9 mouse cellular contexts compared by ENCODE assay signal in the genomic region with DNA sequence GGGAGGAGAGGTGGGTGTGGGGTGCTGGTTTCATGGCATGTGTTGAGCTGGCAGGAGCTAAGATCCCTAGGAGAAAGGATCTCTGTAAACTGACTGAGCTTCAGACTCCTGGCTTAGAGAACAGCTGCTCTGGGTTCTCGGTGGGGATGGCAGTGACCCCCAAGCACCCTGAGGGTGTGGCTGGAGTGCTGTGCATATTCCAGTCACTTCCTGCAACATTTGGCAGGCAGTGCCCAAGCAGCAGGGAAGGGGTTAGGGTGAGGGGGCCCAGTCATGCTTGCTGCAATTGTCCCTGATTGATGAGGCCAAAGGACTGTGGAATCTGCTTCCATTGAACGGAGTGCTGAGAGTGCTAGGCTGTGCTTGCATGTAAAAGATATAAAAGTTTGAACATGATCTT.
A peak's percentile ranks its signal among the peaks of the same experiment; 100 is the strongest.
DNase-seq lines count a peak whose midpoint lies in the region; ATAC-seq and TF ChIP-seq lines count a peak whose summit lies in the region.
"Had no signal": no experiment of that assay in that cellular context is flagged by ENCODE, and none has a peak within 500 bp of the region (broad histone marks: within the 10 kb centered on the region; RNA-seq: fewer than 3 reads in every experiment).

No protein-coding gene starts in this region.

- no peaks in the 10 kb centered on the region for H3K9me3 ChIP-seq in heart, embryonic 10.5 days
- no peaks in the 10 kb centered on the region for H3K9me3 ChIP-seq in embryonic facial prominence, embryonic 15.5 days (replicated peaks)
- H3K9me3 ChIP-seq in hindbrain, postnatal 0 days (ENCODE audit: low read length), result no peaks in the 10 kb centered on the region
- H3K9me3 ChIP-seq in neural tube, embryonic 11.5 days (ENCODE audit: control insufficient read depth, low read length), result no peaks in the 10 kb centered on the region
- H3K9me3 ChIP-seq: liver, embryonic 15.5 days had no signal

- 0 out of 2 replicates have a peak, but pooled peaks have one; percentile 39 for ATAC-seq in embryonic facial prominence, embryonic 15.5 days (ENCODE audit: insufficient number of reproducible peaks, low FRiP score, low TSS enrichment, low read depth)
- peak; percentile 79 for ATAC-seq in hindbrain, postnatal 0 days
- ATAC-seq in neural tube, embryonic 11.5 days (ENCODE audit: insufficient read depth, low FRiP score, low TSS enrichment), result peak; percentile 80

- no peak overlapping the region for H3K4me3 ChIP-seq in heart, embryonic 10.5 days
- no peak overlapping the region for H3K4me3 ChIP-seq in embryonic facial prominence, embryonic 15.5 days (replicated peaks)
- no peak overlapping the region for H3K4me3 ChIP-seq in hindbrain, postnatal 0 days (ENCODE audit: low read length)
- no peak overlapping the region for H3K4me3 ChIP-seq in neural tube, embryonic 11.5 days (ENCODE audit: low read depth, low read length)
- H3K4me3 ChIP-seq: liver, embryonic 15.5 days had no signal

- H3K36me3 ChIP-seq in heart, embryonic 10.5 days, result no peaks in the 10 kb centered on the region
- no peaks in the 10 kb centered on the region for H3K36me3 ChIP-seq in embryonic facial prominence, embryonic 15.5 days
- no peaks in the 10 kb centered on the region for H3K36me3 ChIP-seq in hindbrain, postnatal 0 days (ENCODE audit: insufficient read depth, low read length)
- H3K36me3 ChIP-seq in neural tube, embryonic 11.5 days (ENCODE audit: control insufficient read depth, insufficient read depth, low read length), result no peaks in the 10 kb centered on the region
- H3K36me3 ChIP-seq: liver, embryonic 15.5 days had no signal

- H3K4me1 ChIP-seq in heart, embryonic 10.5 days, result peaks cover 5% of the 10 kb centered on the region
- peaks cover 24% of the 10 kb centered on the region for H3K4me1 ChIP-seq in embryonic facial prominence, embryonic 15.5 days
- no peaks in the 10 kb centered on the region for H3K4me1 ChIP-seq in hindbrain, postnatal 0 days (ENCODE audit: insufficient read depth, low read length)
- peaks cover 25% of the 10 kb centered on the region for H3K4me1 ChIP-seq in neural tube, embryonic 11.5 days (ENCODE audit: control insufficient read depth, insufficient read depth, low read length)
- H3K4me1 ChIP-seq: liver, embryonic 15.5 days had no signal

- no peak overlapping the region for H3K9ac ChIP-seq in embryonic facial prominence, embryonic 15.5 days
- H3K9ac ChIP-seq in hindbrain, postnatal 0 days (replicated peaks; ENCODE audit: low read length), result no peak overlapping the region
- no peak overlapping the region for H3K9ac ChIP-seq in neural tube, embryonic 11.5 days (ENCODE audit: low read length)
- H3K9ac ChIP-seq: liver, embryonic 15.5 days had no signal

- H3K4me2 ChIP-seq in embryonic facial prominence, embryonic 15.5 days (replicated peaks), result no peak overlapping the region
- H3K4me2 ChIP-seq in hindbrain, postnatal 0 days (ENCODE audit: low read depth, low read length), result 0 out of 2 replicates have a peak overlapping the region, but pooled peaks have one; percentile 7
- H3K4me2 ChIP-seq in neural tube, embryonic 11.5 days (ENCODE audit: low read depth), result no peak overlapping the region
- H3K4me2 ChIP-seq: liver, embryonic 15.5 days had no signal

- no peak overlapping the region for H3K27ac ChIP-seq in heart, embryonic 10.5 days
- no peak overlapping the region; the same call in 1 of the 2 replicates for H3K27ac ChIP-seq in embryonic facial prominence, embryonic 15.5 days (replicated peaks)
- no peak overlapping the region for H3K27ac ChIP-seq in hindbrain, postnatal 0 days
- no peak overlapping the region for H3K27ac ChIP-seq in neural tube, embryonic 11.5 days (ENCODE audit: low read depth, low read length)
- H3K27ac ChIP-seq: liver, embryonic 15.5 days had no signal

- 22% methylated on average over 2 of the region's 2 CpGs for WGBS in heart, embryonic 10.5 days
- 11% methylated on average over 2 of the region's 2 CpGs for WGBS in embryonic facial prominence, embryonic 15.5 days
- WGBS in hindbrain, postnatal 0 days, result 18% methylated on average over 2 of the region's 2 CpGs
- WGBS in neural tube, embryonic 11.5 days, result 0% methylated on average over 2 of the region's 2 CpGs

- TF ChIP-seq CTCF in hindbrain, postnatal 0 days (IDR thresholded peaks at IDR 0.05; ENCODE audit: low read depth), result no peak

- H3K27me3 ChIP-seq in heart, embryonic 10.5 days (ENCODE audit: insufficient read depth, poor library complexity, severe bottlenecking), result no peaks in the 10 kb centered on the region
- H3K27me3 ChIP-seq in embryonic facial prominence, embryonic 15.5 days, result no peaks in the 10 kb centered on the region
- no peaks in the 10 kb centered on the region for H3K27me3 ChIP-seq in hindbrain, postnatal 0 days (ENCODE audit: insufficient read depth, low read length)
- H3K27me3 ChIP-seq in neural tube, embryonic 11.5 days (ENCODE audit: control insufficient read depth, insufficient read depth, low read length), result no peaks in the 10 kb centered on the region
- H3K27me3 ChIP-seq: liver, embryonic 15.5 days had no signal

- DNase-seq in heart, adult 11 months, result peak; percentile 33
- DNase-seq in heart, embryonic 10.5 days (ENCODE audit: low spot score), result no peak
- peak; percentile 71 for DNase-seq in hindbrain, postnatal 0 days (ENCODE audit: low spot score)
- DNase-seq in neural tube, embryonic 11.5 days (ENCODE audit: low spot score), result peak; percentile 70
- no peak for DNase-seq in layer of hippocampus, postnatal 10 days (ENCODE audit: low spot score in 2 of 2)
- DNase-seq in urinary bladder, postnatal 14 days (ENCODE audit: low spot score), result no peak
- DNase-seq in layer of hippocampus, postnatal 25 days (ENCODE audit: extremely low spot score in 1 of 2, low spot score in 1 of 2), result no peak

Comparison
In these comparisons a context has a peak if more than half of its experiments do, and no peak if none do; other contexts are left out.
1. DNase-seq: peak in heart, adult 11 months (single experiment), hindbrain, postnatal 0 days (single experiment) and neural tube, embryonic 11.5 days (single experiment); none in heart, embryonic 10.5 days (single experiment), layer of hippocampus, postnatal 10 days (0 of 2), urinary bladder, postnatal 14 days (single experiment) and layer of hippocampus, postnatal 25 days (0 of 2).
2. Peak in every context shown above with its lines, with median percentiles within 50 percentile points of each other: ATAC-seq.